Mouse (Mus musculus) left cerebral cortex, adult 6 months (tissue): Measurements from ENCODE around the gene Fuca1. TPM values are rescaled to one million over a fixed set of nuclear protein-coding genes. Genes with fewer than 3 reads are reported as not detected.

Experiments
- long read RNA-seq, 2 experiments: library from polyadenylated mRNA; unstranded; transcript quantifications; one replicate each; pipeline ENCODE4 v2.0.0; 2019 to 2020
- polyA plus RNA-seq: library from polyadenylated mRNA; unstranded; fragments of <200 nt; fragmentation: Nextera tagmentation; gene quantifications from 2 replicates; pipeline ENCODE4 v1.2.3, GENCODE M21; 2021

Fuca1 gene
- polyA plus RNA-seq = 40.3 and 75.4 TPM in 2 replicates
- long read RNA-seq, experiment 1, transcript Fuca1-201 (8 exons, 2,525 nt) = major isoform, 332 of 342 reads
- long read RNA-seq, experiment 1, partial matches to known transcripts = 1 of 342 reads
- long read RNA-seq, experiment 1, other reads (novel, unspliced or antisense) = 9 of 342 reads
- long read RNA-seq, experiment 2, transcript Fuca1-201 (8 exons, 2,525 nt) = major isoform, 88 of 116 reads
- long read RNA-seq, experiment 2, partial matches to known transcripts = 20 of 116 reads
- long read RNA-seq, experiment 2, other reads (novel, unspliced or antisense) = 8 of 116 reads

GRCm38 (mm10) chr4:135920304-135921241 is at the start of gene Fuca1:
Gene Fuca1, plus strand, starts transcription at chr4:135920735.

DNA sequence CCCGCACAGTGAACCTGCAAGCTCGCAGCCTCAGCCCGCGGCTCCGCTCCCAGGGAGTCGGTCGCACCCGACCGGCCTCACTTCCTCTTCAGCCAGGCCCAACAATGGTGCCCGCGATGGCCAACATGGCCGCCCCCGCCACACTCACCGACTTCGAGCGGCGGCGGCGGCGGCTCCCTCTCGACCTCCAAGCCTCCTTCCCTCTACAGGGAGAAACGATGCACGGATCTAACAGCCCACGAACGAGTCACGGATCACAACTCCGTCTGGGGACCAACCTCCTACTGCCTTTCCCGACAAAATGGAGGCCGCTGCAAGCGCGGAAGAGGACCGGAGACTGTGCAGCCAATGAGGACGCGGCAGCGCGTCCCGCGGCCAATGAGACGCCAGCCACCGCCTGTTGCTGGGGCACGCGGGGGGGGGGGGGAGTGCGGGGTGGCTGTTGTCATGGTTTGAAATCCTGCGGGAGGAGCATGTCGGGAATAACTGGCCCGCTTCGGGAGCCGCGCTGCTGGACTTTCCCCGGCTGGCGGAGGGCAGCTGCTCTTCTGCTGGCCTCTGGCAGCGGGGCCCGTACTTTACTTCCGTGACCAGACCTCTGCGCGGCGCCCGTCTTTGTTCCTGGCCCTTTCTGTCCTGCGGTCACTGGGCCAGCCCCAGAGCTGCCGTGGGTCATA is 46.9 kb upstream of the Fuca1 start, which contains the start of gene Pnrc2:
Gene Pnrc2, minus strand, starts transcription at position 325 of the 677 bp plus-strand sequence.

GRCm38 (mm10) chr4:135895071-135895571 is 25.4 kb upstream of the Fuca1 start, which contains the start of gene Cnr2:
Gene Cnr2, plus strand, starts transcription at chr4:135895394.

GRCm38 (mm10) chr4:135946278-135946658 is 25.7 kb downstream of the Fuca1 start, which contains the start of gene Hmgcl:
Gene Hmgcl, plus strand, starts transcription at chr4:135946448.

DNA sequence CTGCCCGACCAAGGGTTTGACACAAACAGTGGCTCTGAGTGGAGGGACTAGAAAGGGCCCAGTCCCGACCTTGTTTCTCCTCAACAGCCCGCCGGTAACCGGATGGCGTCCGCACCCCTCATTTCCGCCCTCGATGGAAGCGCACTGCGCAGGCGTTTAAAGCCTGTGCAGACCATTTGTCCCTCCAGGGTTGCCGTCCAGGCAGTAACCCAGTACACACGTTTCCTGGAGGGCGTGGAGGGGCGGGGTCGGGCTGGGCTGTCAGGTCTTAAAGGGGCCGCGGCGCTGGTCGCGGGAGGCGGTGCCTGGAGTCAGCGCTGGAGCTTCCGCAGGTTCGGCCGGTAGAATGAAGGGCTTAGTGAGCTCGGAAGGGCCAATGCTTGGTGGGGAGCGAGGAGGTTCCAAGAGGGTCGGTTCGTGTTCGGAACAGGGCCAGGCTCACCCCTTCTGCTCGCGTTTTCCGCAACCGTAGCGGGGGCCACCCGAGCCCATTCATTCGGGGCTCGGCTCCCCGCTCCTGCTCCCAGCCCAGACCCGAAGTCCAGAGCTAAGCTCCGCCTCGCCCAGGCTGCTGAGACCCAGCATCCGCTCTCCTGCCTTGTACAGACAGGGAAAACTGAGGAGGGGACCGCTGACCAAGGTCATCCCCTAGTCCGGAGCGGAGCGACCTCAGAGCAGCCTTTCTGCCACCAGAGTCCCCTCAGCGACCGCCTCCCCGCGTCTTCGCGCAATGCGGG is 43.1 kb downstream of the Fuca1 start, which contains the start of gene Gale:
Gene Gale, plus strand, starts transcription at position 271 of the 737 bp plus-strand sequence.

DNA sequence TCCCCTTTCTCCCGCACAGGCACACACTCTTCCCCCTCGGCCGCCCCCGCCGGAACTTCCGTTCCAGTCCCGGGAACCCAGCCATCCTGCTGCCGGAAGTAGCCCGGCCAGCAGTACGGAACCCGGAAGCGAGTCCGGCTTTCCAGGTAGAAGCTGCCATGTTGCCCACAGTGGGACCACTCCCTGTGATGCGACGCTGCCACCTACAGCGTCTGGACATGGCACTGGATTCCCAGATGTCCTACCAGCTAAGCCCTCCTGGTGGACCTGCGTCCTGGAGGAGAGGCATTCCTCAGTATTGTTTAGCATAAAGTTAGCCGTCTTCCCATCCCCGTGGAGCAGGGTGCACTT is 52.0 kb downstream of the Fuca1 start, which contains the start of gene Lypla2:
Gene Lypla2, minus strand, starts transcription at position 71 of the 351 bp plus-strand sequence.

DNA sequence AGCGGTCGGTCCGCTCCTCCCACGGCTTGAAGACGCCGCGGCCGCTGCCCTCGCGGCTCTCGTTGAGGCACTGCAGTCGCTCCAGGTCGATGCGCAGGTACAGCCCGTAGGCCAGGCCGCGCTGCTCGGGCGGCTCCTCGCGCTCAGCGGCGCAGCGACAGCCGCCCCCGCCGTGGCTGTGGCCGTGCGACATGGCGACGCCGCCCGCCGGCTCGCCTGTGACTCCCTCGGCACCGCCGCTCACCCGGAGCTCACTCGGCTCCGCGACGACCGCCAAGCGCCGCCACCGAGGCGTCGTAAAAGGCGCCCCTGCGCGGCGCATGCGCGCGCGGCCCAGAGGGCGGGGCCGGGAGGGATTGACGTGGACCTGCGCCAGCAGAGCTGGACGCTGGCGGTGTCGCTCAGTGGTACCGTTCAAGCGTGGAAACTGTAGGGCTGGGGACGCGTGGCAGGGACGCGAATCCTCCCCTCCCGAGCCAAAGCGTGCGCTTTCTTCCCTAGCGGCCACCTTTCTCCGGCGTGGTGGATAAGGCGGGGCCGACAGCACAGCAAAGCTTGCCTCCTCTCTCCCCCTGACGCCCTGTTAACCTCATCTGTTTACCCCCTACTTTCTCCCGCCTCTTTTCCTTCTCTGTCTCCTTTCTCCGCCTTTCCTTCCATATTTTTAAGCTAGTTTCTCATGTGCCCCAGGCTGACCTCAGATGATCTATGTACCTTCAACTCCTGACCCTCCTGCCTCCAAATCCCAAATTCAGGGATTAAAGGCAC is 66.6 kb downstream of the Fuca1 start, which contains the start of gene Pithd1:
Gene Pithd1, minus strand, starts transcription at position 322 of the 768 bp plus-strand sequence.

Other genes with a start within 250 kb of the Fuca1 start
- 0.03 TPM in 1 of 2 replicates, not detected in the other for gene Ifnlr1, start 234.4 kb upstream of the Fuca1 start, polyA plus RNA-seq
- gene Il22ra1, start 192.6 kb upstream of the Fuca1 start, polyA plus RNA-seq = not detected in 2 replicates
- 0.77 and 1.3 TPM in 2 replicates for gene Myom3, start 161.0 kb upstream of the Fuca1 start, polyA plus RNA-seq
- 47.6 and 49.8 TPM in 2 replicates for gene Srsf10, start 65.0 kb upstream of the Fuca1 start, polyA plus RNA-seq
- gene Pnrc2, start 46.9 kb upstream of the Fuca1 start, polyA plus RNA-seq = 42.4 and 47.8 TPM in 2 replicates
- gene Cnr2, start 25.3 kb upstream of the Fuca1 start, polyA plus RNA-seq = 0.09 and 0.10 TPM in 2 replicates
- gene Hmgcl, start 25.7 kb downstream of the Fuca1 start, polyA plus RNA-seq = 76.6 and 102 TPM in 2 replicates
- 12.8 and 14.4 TPM in 2 replicates for gene Gale, start 43.0 kb downstream of the Fuca1 start, polyA plus RNA-seq
- 34.5 and 75.6 TPM in 2 replicates for gene Lypla2, start 51.9 kb downstream of the Fuca1 start, polyA plus RNA-seq
- 146 and 163 TPM in 2 replicates for gene Pithd1, start 66.5 kb downstream of the Fuca1 start, polyA plus RNA-seq
- gene Eloa, start 101.0 kb downstream of the Fuca1 start, polyA plus RNA-seq = 8.3 and 9.2 TPM in 2 replicates
- gene Rpl11, start 132.7 kb downstream of the Fuca1 start, polyA plus RNA-seq = 1,300 and 1,470 TPM in 2 replicates
- gene Id3, start 222.8 kb downstream of the Fuca1 start, polyA plus RNA-seq = 114 and 124 TPM in 2 replicates